Mouse (Mus musculus) left cerebral cortex, adult 9 months (tissue): Measurements from ENCODE around the gene Mlh1.
A peak's percentile ranks its signal among the peaks of the same experiment; 100 is the strongest.

Source experiments
- DNase-seq, 2 experiments: peaks; one replicate each; pipeline ENCODE4 v3.0.0; 2022; ENCODE audit warnings: low spot score in 2 of 2

Mlh1 gene

DNA sequence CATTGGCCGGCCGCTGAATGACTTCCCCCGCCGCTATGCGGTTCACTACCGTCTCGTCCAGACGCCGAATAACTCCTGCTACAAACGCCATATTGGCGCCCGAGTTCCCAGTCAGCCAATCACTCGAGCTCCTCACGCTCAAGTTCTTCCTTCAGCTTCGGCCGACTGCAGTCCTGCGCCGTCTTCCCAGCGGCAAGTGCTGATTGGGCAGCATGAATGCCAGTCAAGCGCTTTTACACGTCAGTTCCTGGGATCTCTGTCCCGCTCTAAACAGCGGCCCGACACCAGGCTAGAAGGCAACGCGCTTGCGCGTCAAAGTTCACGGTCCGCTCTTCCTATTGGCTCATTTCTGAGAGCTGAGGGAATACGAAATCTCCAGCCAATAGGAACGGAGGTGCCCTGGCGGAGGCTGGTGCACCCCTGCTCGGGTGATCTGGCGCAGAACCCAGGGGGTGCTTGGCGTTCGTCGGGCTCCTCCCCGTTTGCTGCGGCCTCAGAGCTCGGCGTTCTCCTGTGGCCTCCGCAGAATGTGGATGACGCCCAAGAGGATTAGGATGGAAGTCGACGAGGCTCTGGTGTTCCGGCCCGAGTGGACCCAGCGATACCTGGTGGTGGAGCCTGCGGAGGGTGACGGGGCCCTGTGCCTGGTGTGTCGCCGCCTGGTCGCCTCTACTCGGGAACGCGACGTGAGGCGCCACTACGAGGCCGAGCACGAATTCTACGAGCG is at the start of gene Mlh1, which contains the start of gene Epm2aip1:
TSS of gene Mlh1 (minus strand) at position 358 of the 727 bp plus-strand sequence.
TSS of gene Epm2aip1 (plus strand) at position 496 of the 727 bp plus-strand sequence.
- DNase-seq = peak; percentile 98

DNA sequence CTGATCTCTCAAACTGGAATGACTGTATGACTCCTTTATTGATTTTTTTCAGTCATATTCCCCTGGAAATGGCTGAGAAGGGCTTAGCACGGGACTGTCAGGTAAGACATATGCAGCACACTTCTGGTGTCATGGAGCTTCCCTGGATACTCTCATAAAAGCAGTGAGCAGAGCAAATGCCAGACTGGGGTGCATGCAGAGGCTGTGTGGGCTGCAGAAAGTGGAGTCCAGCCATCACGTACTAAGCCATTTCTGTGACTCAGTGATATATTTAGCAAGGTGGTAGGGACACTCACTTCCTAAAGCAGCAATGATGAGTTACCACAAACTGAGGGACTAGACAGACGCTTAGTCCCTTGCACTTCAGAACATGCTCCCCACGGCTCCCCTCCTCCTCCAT is 49.3 kb upstream of the Mlh1 start:
- DNase-seq = peak in 1 of 2 experiments; percentile 55

DNA sequence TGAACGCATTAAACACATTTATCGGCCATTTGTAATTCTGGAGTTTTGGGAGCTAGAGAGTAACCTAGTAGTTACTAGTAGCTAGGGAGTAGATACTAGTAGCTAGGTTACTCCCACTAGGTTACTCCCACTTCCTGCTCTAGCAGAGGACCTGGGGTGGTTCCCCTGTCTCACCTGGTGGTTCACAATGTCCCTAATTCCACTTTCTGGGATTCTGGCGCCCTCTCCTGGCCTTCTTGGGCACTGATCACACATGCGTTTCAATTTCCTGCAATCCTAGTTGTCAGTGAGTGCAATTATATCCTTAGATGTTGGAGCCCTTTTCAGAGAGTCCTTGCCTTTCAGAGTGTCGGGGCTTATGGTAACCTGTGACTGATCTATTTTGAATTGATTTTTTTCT is 42.6 kb upstream of the Mlh1 start:
- DNase-seq = peak in 1 of 2 experiments; percentile 75

DNA sequence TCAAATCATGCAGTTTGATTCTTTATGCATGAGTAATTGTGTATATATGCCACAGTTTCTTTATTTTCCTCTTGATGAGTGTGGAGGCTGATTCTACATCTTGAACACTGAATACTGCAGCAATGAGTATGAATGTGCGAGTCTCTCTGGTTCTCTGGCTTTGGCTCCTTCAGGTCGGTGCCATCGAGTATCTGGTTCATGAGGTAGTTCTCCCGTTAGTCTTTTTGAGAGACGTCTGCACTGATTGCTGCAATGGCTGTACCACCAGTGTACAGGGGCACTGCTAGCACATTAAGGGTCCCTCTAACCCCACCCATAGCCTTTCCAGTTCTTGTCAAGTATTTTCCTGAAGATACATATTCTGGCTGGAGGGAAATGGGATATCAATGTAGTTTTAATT is 42.2 kb upstream of the Mlh1 start:
- no peak for DNase-seq

DNA sequence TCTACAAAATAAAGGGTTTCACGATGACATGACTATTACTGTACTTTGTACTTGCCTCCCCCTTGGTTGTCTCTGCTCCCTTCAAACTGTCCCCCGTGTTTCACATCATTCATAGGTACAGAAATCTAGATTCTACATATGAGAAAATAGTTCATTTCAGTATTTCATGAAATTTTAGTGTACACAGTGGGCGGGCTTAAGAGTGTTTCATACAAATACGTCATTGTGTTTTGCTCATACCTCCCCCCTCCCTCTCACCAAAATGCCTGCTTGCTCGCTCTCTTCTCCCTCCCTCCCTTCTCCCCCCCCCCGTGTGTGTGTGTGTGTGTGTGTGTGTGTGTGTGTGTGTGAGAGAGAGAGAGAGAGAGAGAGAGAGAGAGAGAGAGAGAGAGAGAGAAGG is 41.7 kb upstream of the Mlh1 start:
- DNase-seq = no peak

DNA sequence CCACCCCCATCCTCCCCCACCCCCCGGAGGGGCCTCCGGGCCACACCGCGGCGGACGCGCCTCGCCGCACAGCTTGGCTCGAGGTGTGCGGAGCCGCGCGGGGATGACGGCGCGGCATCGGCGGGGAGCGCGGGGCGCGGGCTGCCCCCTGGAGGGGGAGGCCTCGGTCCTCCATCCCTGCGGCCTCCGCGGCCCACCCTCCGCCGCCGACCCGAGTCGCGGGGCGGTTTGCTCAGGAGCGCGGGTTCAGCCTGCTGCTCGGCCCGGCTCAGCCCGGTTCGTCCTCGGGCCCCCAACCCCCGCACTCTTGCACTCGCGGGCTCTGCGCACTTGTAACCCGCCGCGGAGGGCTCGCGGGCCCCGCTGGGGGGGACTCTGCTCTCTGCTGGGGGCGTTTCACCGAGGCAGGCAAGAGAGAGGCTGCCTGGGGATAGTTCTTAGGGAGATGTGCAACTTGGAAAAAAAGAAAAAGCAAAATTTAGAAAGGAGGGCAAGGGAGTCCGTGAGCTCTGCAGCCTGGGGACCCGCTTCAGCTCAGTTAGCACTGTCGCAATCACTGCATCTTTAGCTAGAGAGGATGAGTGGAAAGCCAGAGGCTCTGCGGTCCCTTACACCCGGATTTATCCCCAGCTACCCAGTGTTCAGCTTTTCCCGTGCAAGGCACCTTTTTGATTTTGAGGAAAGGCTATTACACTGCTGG is 41.0 kb upstream of the Mlh1 start:
- DNase-seq = no peak

DNA sequence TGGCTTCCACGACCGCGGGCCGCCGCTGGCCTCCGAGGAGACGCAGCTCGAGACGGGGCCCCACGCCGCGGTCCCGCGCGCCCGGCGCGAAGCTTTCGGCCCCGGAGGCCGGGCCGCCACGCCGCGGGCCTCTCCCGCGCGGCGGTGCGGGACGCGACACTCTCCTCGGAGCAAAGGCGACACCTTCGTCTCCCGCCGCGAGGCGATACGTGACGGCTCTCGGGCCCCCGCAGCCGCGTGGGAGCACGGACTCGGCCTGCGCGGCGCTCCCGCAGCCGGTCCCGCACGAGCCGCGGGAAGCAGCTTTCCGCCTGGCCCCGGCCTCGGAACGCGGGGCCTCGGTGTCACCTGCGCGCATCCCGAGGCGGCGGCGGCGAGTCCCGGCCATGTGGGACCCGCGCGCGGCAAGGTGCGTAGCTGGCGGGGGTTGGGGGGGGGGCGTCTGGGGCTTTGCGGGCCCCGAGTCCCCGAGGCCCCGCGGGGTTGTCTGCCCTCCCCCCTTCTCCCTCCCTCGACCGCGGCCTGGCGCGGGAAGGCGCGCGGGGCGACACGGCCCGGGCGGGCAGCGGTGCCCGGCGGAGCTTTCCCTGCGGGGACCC is 40.4 kb upstream of the Mlh1 start:
- DNase-seq = no peak

DNA sequence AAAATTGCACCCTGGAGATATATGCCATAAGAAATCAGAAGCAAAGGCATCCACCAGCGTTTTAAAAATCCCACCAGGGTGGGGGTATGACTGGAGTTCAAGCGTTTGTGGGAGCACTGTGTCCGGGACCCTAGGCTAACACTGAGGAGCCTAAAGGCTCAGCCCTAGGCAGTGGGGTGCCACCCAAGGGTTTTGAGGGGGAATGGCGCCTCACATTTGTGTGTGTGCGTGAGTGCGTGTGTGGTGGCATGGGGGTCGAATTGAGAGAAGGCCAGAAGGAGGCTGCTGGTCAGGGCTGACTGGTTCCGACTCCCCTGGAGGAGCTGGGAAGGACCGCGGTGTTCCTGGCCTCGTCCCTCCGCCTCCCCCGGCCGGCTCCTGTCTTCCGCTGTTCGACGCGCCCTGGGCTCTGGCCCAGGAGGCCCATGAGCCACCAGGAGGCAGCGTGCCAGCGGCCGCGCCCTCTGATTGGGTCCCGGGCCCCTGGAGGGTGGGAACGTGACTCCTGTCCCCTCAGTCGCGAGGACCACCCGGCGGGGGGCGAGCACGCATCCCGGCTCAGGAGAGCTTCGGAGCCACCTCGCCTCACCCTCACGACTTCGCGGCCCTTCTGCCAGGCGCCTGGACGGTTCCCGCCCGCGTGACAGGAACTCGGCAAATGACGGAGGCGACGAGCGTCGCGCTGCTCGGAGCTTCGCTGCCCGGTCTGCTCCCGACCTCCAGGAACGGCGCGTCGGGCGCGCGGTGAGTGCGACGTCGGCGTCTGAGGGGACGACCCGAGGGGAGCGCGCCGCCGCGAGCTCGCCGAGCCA is 39.6 kb upstream of the Mlh1 start, which contains the start of gene Trank1:
TSS of gene Trank1 (plus strand) at position 709 of the 812 bp plus-strand sequence.
- peak in 1 of 2 experiments; percentile 46 for DNase-seq

DNA sequence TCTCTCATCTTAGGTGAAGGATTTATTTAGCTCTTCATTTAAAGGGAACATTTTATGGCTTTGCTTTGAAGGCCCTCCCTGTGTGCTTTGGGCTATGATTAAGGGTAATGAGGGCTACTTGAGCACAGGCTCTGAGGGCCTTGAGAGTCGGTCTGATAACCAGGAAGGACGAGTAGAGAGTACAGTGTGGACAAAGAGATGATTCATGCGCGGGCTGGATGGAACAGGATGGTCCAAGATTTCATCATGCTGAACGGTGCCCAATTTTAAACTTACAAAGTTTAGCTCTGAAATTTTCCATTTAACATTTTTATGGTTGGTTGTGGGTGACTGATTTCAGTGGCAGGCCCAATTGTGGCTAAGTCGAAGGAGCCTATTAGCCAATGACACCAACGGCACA is 34.6 kb upstream of the Mlh1 start:
- no peak for DNase-seq

DNA sequence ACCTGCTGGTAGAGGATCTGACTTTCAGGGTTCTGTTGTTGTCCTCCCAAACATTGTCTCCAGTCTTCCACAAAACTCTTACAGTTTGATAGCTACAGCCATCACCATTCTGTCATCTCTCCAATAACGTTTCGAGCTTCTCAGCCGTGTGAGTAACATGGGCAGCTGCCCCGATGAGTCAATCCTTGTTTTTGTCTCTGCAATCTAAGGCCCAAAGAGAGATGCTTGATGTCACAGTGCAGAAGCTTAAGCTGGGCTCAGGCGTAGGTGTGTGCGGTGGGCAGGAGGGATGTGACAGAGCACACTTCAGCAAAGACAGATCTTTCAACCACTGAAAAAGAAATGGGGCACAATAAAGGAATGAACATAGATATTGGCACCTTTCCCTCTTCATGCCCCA is 32.4 kb upstream of the Mlh1 start:
- DNase-seq = peak; percentile 41 to 52

DNA sequence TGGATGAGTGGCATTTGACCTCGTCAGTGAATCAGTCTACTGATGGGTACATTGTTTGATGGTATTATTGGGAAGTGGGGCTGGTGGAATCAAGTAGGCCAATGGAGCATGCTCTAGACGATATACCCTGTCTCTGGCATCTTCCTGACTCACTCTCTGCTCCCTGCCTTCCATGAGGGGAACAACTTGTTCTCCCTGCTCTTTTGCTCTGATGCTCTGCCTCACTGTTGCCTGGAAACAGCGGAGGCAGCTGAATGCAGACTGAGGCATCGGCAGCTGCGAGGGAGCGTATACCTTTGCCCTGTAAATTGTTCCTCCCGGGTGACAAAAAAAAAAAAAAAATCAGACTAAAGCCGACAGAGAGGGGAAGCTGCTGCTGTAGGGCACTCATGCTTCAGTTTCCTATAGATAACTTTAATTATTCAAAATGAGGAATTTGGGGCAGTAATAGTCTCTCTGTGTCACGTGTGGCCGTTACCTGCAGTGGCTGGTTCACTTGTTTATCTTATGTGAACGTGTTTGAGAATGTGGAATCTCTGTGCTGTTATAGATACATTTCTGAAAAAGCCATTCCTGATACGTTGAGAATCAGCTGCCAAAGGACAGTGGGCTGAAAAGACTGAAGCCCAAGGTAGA is 30.7 kb upstream of the Mlh1 start:
- peak in 1 of 2 experiments; percentile 59 for DNase-seq

DNA sequence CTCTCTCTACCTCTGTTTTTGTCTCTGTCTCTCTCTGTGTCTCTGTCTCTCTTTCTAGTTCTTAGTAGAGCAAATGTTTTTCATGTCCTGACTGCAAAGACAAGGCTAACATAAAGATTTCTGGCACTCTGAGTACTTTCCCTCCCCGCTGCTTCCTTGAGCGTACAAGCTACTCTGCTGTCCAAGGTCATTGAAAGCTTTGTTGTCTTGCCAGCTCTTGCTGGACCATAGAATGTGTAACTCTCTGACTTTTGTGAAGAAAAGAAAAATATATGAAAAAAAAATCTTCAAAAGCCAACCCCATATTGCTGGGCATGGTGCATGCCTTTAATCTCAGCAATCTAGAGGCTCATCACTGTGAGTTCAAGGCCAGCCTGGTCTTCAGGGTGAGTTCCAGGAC is 27.0 kb upstream of the Mlh1 start:
- DNase-seq = no peak

DNA sequence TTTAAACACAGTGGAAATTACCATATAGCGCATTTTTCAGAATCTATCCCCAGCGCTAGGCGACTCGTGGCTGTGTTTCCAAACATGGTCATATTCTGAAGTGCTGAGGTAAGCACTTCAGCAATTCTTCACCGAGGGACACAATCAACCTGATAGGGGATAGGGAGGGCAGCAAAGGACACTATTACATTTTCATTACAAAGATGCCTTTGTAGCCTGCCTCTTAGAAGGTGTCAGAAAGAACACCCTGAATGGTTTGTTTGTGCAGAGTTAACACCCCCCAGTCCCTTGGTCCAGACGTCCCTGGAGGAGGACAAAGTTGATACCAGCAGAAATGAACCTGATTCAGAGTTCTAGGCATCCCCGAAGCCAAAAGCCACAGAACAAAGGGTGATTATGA is 24.8 kb upstream of the Mlh1 start:
- no peak for DNase-seq

DNA sequence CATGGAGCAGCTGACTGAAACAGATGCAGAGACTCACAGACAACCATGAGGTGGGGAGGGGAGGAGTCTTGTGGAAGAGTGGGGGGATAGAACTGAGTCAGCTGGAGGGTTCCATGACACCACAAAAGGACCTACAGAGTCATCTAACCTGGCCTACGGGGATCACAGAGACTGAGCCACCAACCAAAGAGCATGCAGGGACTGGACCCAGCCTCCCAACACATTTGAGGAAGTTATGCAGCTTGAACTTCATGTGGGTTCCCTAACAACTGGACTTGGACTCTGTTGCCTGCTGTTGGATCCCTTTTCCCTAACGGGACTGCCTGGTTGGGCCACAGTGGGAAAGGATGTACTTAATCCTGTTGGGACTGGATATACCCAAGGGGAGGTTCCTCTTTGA is 23.7 kb upstream of the Mlh1 start:
- no peak for DNase-seq

DNA sequence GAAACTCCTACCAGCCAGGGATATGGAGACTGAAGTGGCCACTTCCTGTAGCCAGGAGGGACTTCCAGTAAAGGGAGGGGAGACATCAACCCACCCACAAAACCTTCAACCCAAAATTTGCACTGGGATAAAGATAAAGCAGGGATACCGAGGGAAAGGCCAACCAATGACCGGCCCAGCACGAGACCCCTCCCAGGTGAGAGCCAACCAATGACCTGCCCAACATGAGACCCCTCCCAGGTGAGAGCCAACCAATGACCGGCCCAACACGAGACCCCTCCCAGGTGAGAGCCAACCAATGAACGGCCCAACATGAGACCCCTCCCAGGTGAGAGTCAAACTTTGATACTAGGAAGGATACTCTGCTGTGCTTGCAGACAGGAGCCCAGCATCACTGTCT is 23.3 kb upstream of the Mlh1 start:
- no peak for DNase-seq

DNA sequence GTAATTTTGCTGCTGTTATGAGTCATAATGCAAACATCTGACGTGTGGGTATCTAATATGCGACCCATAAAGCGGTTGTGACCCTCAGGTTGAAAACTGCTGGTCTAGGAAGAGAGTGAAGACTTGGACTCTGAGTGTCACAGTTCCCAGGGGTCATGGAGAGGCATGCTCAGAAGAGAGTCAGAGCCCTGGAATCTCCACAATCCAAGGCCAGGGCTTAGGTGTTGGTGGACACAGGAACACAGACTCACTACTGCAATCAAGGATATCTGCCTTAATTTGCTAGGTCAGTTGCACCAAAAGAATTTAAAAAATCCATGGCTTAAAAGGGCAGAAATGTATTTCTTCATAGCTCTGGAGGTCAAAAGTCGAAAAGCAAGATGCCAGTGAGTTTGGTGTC is 21.6 kb upstream of the Mlh1 start:
- DNase-seq = no peak

DNA sequence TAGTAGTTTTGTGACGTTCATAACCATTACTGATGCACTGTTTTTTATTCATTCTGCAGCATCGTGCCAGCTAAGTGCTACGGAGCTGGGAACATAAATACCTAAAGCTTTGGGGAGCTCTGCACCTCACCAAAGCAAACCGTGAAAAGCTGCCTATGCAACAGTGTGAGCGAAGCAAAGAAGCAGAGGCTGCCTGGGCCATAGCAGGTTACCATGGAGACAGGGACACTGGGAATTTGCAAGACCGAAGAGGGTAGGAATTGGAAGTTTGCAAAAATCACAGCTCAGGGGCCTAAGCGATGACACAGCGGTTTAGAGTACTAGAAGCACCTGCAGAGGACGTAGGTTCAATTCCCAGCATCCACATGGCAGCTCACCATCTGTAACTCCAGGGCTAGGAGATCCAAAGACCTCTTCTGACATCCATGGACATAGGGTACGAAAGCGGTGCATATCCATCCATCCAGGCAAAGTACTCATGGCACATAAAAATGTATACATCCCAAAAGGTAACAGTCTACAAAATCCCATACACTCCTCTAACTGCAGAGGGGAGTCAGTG is 19.0 kb upstream of the Mlh1 start:
- DNase-seq = peak in 1 of 2 experiments; percentile 26

DNA sequence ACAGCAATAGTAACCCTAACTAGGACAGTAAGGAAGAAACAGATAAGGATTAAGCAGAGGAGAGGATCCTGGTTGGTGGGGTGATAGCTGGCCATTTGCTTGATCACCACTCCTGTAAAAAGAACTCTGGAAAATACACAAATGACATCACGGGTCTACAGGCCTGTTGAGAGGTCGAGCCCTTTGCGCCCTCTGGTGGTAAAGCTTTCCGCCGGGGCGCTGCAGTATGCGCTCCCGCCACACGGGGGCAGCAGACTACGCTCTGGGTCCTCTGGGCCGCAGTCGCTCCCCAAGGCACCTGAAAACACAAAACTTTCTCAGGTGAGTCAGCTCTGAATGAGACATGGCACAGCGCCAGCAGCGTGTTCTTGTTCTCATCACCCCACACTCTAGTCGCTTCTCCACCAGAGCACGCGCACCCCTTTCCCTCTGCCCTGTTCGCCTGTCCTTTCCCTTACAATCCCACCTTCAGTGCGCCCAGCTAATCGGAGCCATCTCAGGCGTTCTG is 18.3 kb upstream of the Mlh1 start:
- peak; percentile 83 to 98 for DNase-seq

DNA sequence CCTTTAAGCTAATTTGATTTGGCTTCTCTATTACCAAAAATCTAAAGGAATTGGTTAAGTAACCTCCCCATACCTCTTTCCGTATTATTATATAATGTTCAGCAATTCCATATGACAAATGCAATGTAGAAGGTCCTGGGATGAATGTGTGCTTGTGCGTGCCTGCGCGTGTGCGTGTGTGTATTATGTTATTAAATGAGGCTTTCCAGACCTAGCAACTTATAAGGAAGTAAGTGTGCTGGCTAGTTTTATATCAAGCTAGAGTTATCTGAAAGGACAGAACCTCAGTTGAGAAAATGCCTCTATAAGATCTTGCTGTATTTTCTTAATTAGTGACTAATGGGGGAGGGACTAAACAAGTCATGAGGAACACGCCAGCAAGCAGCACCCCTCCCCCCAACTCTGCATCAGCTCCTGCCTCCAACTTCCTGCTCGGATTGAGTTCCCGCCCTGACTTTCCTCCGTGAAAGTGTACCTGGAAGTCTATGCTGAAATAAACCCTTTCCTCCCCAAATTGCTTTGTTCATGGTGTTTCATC is 17.8 kb upstream of the Mlh1 start:
- DNase-seq = no peak

DNA sequence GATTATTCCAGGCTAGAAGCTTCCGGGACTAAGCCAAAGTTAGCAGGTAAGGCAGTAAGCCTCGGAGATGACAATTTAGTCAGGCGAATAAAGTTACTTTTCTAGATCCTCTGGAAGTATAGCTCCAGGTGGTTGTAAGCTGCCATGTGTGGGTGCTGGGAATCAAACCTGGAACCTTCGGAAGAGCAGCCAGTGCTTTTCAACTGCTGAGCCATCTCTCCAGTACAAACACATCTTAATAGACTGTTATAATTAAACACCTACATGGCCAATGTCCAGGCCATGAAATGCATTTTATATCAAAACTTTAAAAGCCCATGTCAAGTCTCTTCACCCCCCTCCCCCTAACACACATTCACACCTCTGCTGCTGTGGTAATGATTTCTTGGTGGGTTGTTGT is 16.4 kb upstream of the Mlh1 start:
- no peak for DNase-seq

DNA sequence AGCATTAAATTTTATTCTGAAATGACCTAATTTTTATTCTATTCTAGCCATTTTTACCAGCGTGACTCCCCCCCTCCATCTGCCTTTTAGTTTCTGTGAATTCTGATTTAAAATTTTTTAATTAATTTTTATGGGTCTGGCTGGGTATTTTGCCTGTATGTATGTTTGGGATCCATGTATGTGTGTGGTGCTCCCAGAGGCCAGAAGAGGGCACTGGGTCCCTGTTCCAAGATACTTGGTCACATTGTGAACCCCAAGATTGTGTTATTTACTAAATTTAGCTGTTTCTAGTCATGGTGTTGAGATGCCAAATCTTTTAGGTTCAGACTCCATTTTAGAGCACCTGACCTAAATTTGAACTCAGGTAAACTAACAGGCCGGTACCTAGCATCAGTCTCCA is 14.9 kb upstream of the Mlh1 start:
- no peak for DNase-seq
